Mouse (Mus musculus) retina, postnatal 1 day (tissue): ENCODE measurements around the gene Gm10260.

Source experiments
- DNase-seq: peaks from one replicate; pipeline ENCODE4 v3.0.0-alpha.2; 2012

Gene Gm10260

DNA sequence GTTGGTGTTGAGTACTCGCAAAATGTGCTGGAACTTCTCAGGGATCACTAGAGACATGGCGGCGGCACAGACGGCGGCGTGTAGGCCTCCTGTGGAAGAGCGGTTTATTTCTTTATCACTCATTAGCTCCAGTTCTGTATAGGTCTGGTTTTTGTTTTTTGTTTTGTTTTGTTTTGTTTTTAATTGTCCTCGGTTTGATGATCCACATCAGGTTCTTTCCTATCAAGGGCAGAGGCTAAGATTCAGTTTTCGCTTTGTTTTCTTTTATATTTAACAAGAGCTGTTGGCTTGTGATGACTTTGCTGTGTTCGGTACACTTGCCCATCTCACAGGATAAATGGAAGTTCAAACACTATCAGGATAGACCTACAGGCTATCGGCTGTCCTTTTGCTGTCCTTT lies at the start of gene Gm10260:
Gene Gm10260, minus strand, starts transcription at position 101 of the 400 bp plus-strand sequence.
- DNase-seq, result no peak

DNA sequence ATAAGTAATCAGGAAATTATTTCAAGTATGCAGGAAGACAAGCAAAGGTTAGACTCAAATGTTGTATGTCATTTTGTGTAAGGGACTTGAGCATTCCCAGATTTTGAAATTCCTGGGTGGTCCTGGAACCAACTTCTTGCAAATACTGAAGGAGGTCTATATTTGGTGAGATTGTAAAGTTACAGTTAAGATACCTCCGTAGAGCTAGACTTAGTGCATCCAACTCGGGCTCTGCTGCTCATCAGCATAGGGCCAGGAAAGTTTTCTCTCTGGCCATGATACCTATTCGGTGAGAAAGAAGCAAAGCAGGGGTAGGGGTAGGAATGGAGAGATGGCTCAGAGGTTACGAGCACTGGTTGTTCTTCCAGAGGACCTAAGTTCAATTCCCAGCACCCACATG lies 49.4 kb upstream of the Gm10260 start:
- DNase-seq, result no peak

DNA sequence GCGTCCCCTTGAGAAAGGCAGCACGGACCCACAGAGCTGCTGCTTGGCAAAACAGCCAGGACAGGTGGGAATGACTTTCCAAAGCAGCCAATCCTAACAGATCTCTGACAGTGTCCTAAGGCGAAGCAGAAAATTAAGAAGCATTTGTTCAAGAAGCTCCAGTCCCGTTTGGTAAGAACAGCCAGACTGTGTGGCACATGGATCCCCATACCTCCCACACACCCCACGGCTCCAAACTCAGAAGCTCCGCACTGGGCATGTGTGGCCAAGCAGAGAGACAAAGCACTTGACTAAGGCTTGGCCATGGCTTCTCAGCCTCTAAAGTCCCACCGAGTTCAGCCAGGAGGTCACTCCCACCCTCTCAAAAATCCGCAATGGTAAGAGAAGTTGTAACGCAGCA lies 45.5 kb upstream of the Gm10260 start:
- DNase-seq, result no peak

DNA sequence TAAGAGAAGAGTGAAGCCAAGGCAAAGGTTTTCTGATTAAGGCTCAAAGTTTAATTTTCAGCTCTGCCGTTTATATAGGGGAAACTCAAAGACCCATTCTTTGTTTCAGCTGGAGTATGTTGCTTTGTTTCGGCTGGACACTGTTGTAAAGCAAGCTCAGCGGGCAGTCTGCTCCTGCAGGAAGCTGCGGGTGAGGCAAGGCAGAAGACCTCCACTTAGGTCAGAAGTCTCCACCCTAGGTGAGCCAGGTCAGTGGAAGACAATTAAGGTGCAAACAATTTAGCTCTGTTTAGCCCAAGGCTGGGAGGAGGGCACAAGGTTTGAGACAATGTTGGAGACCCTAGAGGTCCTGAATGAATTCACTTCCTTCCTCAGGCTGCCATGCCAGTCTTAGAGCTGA lies 42.0 kb upstream of the Gm10260 start:
- no peak for DNase-seq

GRCm38 (mm10) chr13:97797462-97797861 lies 37.0 kb upstream of the Gm10260 start:
- peak; percentile 71 for DNase-seq

DNA sequence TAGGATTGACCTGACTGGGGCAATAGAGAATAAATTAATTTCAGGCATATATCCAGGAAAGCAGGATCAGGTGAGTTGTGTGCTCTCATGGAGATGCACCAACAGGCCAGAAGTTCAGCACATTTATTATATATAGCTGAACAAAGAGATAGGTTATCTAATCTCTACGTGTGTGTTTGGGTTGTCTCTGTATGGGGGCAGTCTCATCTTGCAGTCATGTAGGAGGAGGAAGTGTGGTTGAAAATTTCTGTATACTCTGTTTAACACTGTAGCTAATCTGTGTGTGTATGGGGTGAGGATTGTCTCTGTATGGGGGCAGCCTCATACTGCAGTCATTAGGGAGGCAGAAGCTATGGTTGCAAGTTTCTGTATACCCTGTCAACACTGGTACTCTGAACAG lies 34.3 kb upstream of the Gm10260 start:
- DNase-seq, result no peak

- no peak for DNase-seq
Observed at GRCm38 (mm10) chr13:97793932-97794331, 33.5 kb upstream of the Gm10260 start.

DNA sequence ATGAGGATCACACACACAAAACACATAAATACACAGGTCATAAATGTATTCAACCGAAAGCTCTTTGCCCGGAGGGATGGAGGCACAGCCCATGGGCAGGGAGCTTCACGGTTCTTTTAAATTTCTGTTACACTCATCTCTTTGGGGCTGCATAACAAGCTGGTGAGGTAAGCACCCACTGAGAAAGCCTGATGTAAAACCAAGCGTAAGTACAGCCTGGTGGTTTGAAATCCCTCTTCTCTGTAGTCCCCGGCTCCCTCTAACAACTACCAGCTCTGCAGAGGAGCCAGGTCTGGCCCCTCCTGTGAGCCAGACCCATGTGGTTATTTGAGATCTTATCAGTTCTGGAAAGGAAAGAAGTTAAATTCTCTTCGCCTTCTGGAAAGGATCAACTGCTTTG lies 31.2 kb upstream of the Gm10260 start:
- DNase-seq, result no peak

- peak; percentile 74 for DNase-seq
Observed at GRCm38 (mm10) chr13:97789782-97790450, 29.5 kb upstream of the Gm10260 start.

DNA sequence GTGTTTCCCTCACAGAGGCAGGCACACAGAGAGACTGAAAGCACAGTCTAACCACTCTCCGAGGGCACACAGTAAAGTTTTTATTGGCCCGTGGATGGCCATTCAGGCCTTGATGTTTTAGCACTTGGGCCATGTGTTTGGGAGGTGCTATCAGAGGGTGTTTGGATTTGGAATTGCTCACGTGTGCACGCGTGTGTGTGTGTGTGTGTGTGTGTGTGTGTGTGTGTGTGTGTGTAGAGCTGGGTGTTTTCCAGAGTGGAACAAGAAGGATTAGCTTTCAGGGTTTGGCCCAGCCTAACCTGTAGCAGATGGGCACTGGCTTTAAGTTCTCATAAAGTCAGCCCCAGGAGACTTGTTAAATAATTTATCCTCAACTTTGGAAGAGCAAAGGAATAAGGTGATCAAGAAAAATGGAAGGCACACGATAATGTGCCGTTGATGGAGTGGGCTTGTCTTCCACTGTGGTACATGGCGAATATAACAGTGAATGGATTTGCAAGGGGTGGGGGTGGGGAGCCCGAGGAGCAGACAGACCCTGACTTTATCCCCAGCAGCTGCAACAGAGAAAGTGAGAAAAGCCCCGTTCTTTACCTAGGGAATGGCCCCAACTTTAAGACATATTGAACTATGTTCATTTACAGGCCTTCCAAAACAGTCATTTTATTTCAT lies 24.9 kb upstream of the Gm10260 start:
- DNase-seq, result no peak

- DNase-seq, result no peak
Observed at GRCm38 (mm10) chr13:97783423-97784143, 23.2 kb upstream of the Gm10260 start.

GRCm38 (mm10) chr13:97782063-97782462 lies 21.6 kb upstream of the Gm10260 start:
- no peak for DNase-seq

DNA sequence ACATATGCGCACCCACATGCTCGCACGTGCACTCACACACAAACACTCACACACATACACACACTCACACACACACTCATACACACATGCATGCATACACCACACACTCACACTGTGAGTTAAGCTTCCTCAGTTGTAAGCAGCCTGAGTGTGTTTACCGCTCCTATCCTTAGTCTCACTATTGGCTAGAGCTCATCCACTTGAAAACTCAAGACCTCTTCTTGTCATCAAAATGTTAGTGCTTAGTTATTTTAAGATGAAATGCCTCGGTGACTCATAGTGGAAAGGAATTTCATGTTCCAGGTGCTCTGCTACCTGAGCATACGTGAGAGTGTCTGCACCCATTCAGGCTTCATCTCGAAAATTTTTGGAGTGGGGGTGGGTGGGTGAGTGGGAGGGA lies 21.2 kb upstream of the Gm10260 start:
- DNase-seq, result no peak

- no peak for DNase-seq
Observed at GRCm38 (mm10) chr13:97780556-97780955, 20.1 kb upstream of the Gm10260 start.

DNA sequence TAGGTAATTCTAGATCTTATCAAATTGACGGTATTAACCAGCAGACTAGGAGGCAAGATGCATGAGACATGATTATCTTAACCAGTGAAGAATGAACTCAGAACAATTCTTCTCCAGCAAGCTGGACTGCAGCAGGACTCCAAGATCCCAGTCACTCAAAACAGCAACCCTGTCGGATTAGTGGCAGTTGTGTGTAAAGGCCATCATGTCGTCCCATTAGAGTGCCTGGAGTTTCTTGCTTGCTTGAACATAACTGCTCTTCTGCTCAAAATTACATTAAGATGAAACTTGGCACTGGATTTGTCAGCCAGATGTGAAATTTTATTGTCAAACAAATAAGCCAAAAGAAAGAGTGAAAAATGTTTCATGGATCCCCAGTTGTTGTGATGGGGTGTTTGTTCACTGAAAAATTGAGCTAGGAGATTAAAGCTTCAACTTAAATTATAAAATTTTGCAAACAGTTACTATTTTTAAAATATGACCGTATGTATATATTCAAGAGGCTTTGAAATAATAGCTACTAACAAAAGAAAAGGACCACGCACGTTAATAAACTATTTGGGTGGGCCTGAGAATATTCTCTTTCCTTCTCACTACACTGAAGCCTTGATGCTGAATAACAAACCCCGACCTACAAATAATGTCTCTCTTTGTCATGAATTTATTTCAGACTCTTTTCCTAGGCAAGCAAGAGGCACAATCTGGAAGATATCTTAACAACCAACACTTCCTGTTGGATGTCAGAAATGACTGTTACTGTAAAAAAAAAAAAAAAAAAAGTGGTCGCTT lies 19.4 kb upstream of the Gm10260 start:
- DNase-seq, result no peak

DNA sequence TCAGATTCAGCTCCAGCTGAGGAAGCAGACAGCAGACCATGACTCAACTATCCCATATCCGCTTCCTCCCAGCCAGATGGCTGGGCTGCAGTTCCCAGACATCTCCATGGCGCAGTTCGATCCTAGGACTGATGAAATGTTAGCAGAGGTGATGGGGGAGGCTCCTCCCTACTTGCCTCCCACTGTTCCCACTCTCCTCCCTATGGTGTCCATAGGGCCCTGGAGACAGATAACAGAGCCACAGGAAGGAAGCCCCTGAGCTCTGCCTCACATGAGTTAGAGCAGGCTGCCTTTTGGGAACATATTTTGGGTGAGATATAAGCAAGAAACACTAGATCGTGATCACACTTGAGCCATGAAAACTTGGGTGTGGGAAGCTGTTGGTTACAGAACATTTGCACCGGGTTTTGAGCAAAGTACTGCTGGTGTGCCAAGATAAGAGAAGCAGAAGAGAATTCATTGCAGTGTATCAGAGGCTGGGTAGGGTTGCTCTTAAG lies 18.3 kb upstream of the Gm10260 start:
- no peak for DNase-seq

- DNase-seq, result no peak
Observed at GRCm38 (mm10) chr13:97777667-97778066, 17.2 kb upstream of the Gm10260 start.

DNA sequence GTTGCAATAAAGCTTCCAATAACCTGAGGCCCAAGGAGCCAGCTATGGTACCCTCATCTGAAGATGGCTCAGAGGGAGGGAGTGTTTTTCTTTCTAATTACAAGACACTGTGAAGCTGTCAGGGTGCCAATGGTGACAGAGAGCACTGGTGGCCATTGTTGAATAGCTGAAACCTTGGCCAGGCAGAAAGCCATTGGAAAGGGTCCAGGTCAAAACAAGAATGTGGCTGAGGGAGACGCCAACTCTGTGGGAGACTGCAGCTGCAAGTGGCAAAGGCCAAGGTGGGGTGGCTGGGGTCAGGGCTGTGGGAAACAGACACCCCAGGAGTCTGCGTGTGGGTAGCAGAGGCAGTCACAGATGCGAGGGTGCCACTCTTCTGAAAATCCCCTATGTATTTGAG lies 16.3 kb upstream of the Gm10260 start:
- DNase-seq, result no peak

GRCm38 (mm10) chr13:97775907-97776306 lies 15.5 kb upstream of the Gm10260 start:
- no peak for DNase-seq

GRCm38 (mm10) chr13:97774740-97775425 lies 14.5 kb upstream of the Gm10260 start:
- DNase-seq, result peak; percentile 75

DNA sequence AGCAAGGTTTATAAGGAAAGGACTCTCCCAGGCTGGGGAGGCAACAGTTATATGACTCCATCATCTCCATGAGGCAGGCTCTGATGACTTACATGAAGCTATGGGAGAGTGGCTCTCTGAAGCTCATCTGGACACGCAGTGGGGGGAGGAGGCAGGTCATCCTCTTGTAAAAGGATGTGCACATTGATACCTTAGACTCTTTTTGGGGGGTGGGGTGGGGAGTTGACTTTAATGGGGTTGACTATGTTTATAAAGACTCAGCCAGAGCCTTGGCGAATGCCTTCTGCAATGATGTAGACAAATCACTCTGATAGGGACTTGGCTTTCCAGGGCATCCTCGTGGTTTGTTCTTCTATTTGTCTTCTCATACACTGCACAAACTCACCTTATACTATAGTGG lies 8.8 kb upstream of the Gm10260 start:
- DNase-seq, result no peak

DNA sequence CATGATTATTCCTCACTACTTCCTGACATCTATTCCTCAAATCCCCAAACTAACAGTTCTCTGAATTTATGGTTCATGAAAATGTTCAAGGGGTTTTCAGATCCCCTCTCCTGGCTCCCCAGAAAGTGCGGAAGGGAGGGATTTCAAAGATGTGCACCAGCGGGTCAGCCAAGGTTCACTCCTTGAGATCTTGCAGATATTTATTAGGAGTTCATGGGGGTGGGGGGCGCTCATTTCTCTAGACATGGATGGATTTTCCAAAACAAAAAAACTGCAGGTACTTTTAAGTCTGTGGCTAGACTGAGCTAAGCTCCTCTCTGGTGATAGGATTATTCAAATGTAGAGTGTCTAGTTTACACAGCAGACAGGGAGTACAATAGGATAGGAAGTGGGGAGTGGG lies 8.4 kb upstream of the Gm10260 start:
- DNase-seq, result peak; percentile 44
